Mouse (Mus musculus): ENCODE measurements around the gene Acot6. TPM values are rescaled to one million over a fixed set of nuclear protein-coding genes. Genes with fewer than 3 reads are reported as not detected.

Acot6 gene
- polyA plus RNA-seq (2012; rRNA removed): 2.1 and 2.7 TPM in 2 replicates

GRCm38 (mm10) chr12:84100604-84101492 is at the start of gene Acot6:
Gene Acot6 (plus strand): TSS chr12:84100654.

GRCm38 (mm10) chr12:84051937-84052474 is 48.4 kb upstream of the Acot6 start, which contains the start of gene Acot3:
Gene Acot3 (plus strand): TSS chr12:84052144.

GRCm38 (mm10) chr12:84068986-84069385 is 31.5 kb upstream of the Acot6 start, which contains the start of gene Acot5:
Gene Acot5 (plus strand): TSS chr12:84069325.

GRCm38 (mm10) chr12:84114153-84114994 is 13.9 kb downstream of the Acot6 start, which contains the start of gene Dnal1:
Gene Dnal1 (plus strand): TSS chr12:84114366.

GRCm38 (mm10) chr12:84147954-84148621 is 47.6 kb downstream of the Acot6 start, which contains the start of gene Pnma1:
Gene Pnma1 (minus strand): TSS chr12:84148489.

Other genes starting within 250 kb of the Acot6 start
- gene Numb, start 178.7 kb upstream of the Acot6 start, polyA plus RNA-seq (2012; rRNA removed): 35.5 and 51.8 TPM in 2 replicates
- 14.9 and 20.3 TPM in 2 replicates for gene Riox1, start 150.0 kb upstream of the Acot6 start, polyA plus RNA-seq (2012; rRNA removed)
- gene Heatr4, start 115.8 kb upstream of the Acot6 start, polyA plus RNA-seq (2012; rRNA removed): not detected in 2 replicates
- gene Acot2, start 112.8 kb upstream of the Acot6 start, polyA plus RNA-seq (2012; rRNA removed): 5.4 and 8.7 TPM in 2 replicates
- 32.5 and 33.4 TPM in 2 replicates for gene Acot1, start 91.2 kb upstream of the Acot6 start, polyA plus RNA-seq (2012; rRNA removed)
- gene Acot4, start 62.3 kb upstream of the Acot6 start, polyA plus RNA-seq (2012; rRNA removed): 0.47 and 0.96 TPM in 2 replicates
- gene Gm49366, start 61.7 kb upstream of the Acot6 start, polyA plus RNA-seq (2012; rRNA removed): not detected in 2 replicates
- gene Acot3, start 48.5 kb upstream of the Acot6 start, polyA plus RNA-seq (2012; rRNA removed): 0.20 and 0.31 TPM in 2 replicates
- not detected in 2 replicates for gene Acot5, start 31.3 kb upstream of the Acot6 start, polyA plus RNA-seq (2012; rRNA removed)
- gene Dnal1, start 13.7 kb downstream of the Acot6 start, polyA plus RNA-seq (2012; rRNA removed): 12.2 and 13.2 TPM in 2 replicates
- gene Pnma1, start 47.8 kb downstream of the Acot6 start, polyA plus RNA-seq (2012; rRNA removed): 0.93 and 2.0 TPM in 2 replicates
- gene Elmsan1, start 118.2 kb downstream of the Acot6 start, polyA plus RNA-seq (2012; rRNA removed): 8.9 and 10.4 TPM in 2 replicates
- gene Ptgr2, start 184.6 kb downstream of the Acot6 start, polyA plus RNA-seq (2012; rRNA removed): 13.6 and 23.7 TPM in 2 replicates
- 89.7 and 101 TPM in 2 replicates for gene Zfp410, start 216.2 kb downstream of the Acot6 start, polyA plus RNA-seq (2012; rRNA removed)

All from central nervous system, embryonic 11.5 days (tissue).